Mouse (Mus musculus) neural tube, embryonic 15.5 days (tissue): ENCODE measurements around the gene Cd3e. TPM values are rescaled to one million over a fixed set of nuclear protein-coding genes. Genes with fewer than 3 reads are reported as not detected.

Experiments used
- ATAC-seq: fragments of 200-750 bp; cut with Nextera tagmentation; 2 replicates; pipeline ENCODE4 v1.8.0; 2017; ENCODE audit warnings: mild to moderate bottlenecking, moderate TSS enrichment, moderate library complexity; ENCODE audit not compliant: low FRiP score
- H3K27ac ChIP-seq: fragments of 300-500 bp; sonication (generic); replicated peaks from 2 replicates; pipeline ENCODE4 v1.5.1; 2015; ENCODE audit warnings: mild to moderate bottlenecking, inconsistent platforms
- H3K27me3 ChIP-seq: fragments of 300-500 bp; sonication (generic); replicated peaks from 2 replicates; pipeline ENCODE4 v1.6.1; 2015; ENCODE audit warnings: inconsistent platforms
- H3K36me3 ChIP-seq: fragments of 300-500 bp; sonication (generic); 2 replicates; pipeline ENCODE4 v1.6.1; 2015; ENCODE audit warnings: inconsistent platforms
- H3K4me1 ChIP-seq: fragments of 300-500 bp; sonication (generic); 2 replicates; pipeline ENCODE4 v1.6.1; 2015; ENCODE audit warnings: inconsistent platforms
- H3K4me2 ChIP-seq: fragments of 300-500 bp; sonication (generic); 2 replicates; pipeline ENCODE4 v1.6.1; 2015; ENCODE audit warnings: inconsistent platforms, mild to moderate bottlenecking, moderate library complexity
- H3K4me3 ChIP-seq: fragments of 300-500 bp; sonication (generic); replicated peaks from 2 replicates; pipeline ENCODE4 v1.5.1; 2015; ENCODE audit warnings: mild to moderate bottlenecking, inconsistent platforms
- H3K9ac ChIP-seq: fragments of 300-500 bp; sonication (generic); replicated peaks from 2 replicates; pipeline ENCODE4 v1.6.1; 2015; ENCODE audit warnings: mild to moderate bottlenecking, inconsistent platforms
- H3K9me3 ChIP-seq: fragments of 300-500 bp; sonication (generic); replicated peaks from 2 replicates; pipeline ENCODE4 v1.6.1; 2016; ENCODE audit warnings: inconsistent platforms
- WGBS: fragments of 180-500 bp; shearing (Covaris S2); methylation state at CpG from one replicate; pipeline ENCODE4 v1.1.7; 2015; ENCODE audit warnings: mixed read lengths; 5-methylcytosine and 5-hydroxymethylcytosine counted together
- polyA plus RNA-seq: library from polyadenylated mRNA; unstranded; fragments of >200 nt; fragmentation: Nextera tagmentation; extraction: Ambion mirVana; gene quantifications from 2 replicates; pipeline ENCODE4 v1.2.1, GENCODE M21; 2015

The Cd3e gene
- polyA plus RNA-seq, 1 experiment from 2014 or later, result 0.19 TPM

DNA sequence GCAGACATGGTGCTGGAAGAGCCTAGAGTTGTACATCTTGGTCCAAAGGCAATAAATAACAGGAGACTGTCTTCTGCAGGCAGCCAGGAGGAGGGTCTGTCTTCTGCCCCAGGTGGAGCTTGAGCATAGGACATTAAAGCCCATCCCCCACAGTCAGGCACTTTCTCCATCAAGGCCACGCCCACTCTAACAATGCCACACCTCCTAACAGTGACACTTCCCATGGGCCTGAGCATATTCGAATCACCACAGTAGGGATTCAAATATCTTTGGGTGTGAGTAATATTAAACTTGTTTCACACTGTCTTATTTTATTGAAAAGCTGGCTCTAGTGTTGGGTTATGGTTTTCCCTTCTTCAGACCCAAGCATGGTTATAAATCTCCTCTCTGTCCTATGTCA is 17.6 kb downstream of the Cd3e start:
- Histone ChIP-seq H3K27me3 (0 out of 2 replicates have a peak, but pooled peaks cover 3% of the 10 kb centered on the region), H3K36me3 (no peaks in the 10 kb centered on the region), H3K4me2 (no peak overlapping the region), H3K4me1 (no peaks in the 10 kb centered on the region), H3K9me3 (no peaks in the 10 kb centered on the region), H3K4me3 (no peak overlapping the region), H3K9ac (no peak overlapping the region), H3K27ac (no peak overlapping the region)
- no peak for ATAC-seq
- 95% methylated on average over 2 of the region's 2 CpGs for WGBS

DNA sequence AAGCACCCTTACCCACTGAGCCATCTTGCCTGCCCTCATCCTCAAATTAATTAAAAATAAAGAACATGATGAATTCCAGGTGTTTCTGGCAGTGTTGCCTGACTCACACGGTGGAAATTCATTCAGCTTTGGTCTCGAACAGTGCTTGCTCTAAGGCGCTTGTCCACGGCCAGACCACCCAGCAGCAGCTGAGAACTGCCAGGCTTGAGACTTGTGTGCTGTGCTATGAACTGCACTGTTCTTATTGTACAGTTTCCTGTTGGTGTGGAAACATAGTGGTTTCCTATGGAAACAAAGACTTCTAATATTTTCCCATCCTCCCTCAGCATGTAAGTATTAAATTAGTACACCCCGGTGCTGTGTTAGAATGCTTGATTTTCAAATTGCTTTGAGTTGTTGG is 22.5 kb downstream of the Cd3e start:
- ATAC-seq, result no peak
- 78% methylated on average over 5 of the region's 5 CpGs for WGBS
- no peaks in the 10 kb centered on the region for H3K4me1 ChIP-seq
- no peaks in the 10 kb centered on the region for H3K36me3 ChIP-seq
- no peak overlapping the region for H3K4me3 ChIP-seq
- H3K27ac ChIP-seq, result no peak overlapping the region
- 0 out of 2 replicates have a peak, but pooled peaks cover 7% of the 10 kb centered on the region for H3K27me3 ChIP-seq
- H3K9me3 ChIP-seq, result no peaks in the 10 kb centered on the region
- H3K9ac ChIP-seq, result no peak overlapping the region
- no peak overlapping the region for H3K4me2 ChIP-seq

DNA sequence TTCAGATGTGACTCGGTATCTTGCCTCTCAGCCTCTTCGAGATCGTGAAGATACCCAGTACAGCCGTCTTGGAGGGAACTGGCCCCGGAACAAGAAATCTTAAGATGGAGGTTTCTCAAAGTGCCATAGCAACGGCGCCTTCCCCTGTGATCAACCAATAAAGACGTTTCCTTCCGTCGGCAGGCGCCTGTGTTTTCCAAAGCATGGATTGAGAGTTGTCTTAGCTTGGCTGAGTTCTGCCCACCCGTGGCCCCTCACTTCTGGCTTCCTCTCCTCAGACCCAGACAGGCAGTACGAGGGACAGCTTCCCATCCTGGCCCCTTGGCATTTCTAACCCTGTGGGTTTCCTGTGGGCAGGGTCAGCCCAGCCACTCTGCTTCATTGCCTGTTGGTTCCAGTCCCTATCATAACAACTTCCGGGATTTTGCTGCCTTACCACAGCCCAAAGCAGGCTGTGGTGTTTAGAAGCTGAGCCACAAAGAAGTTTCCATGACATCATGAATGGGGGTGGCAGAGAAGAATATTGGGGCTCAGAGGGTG is 23.1 kb downstream of the Cd3e start:
- ATAC-seq, result no peak
- WGBS, result 57% methylated on average over 14 of the region's 14 CpGs
- no peaks in the 10 kb centered on the region for H3K4me1 ChIP-seq

DNA sequence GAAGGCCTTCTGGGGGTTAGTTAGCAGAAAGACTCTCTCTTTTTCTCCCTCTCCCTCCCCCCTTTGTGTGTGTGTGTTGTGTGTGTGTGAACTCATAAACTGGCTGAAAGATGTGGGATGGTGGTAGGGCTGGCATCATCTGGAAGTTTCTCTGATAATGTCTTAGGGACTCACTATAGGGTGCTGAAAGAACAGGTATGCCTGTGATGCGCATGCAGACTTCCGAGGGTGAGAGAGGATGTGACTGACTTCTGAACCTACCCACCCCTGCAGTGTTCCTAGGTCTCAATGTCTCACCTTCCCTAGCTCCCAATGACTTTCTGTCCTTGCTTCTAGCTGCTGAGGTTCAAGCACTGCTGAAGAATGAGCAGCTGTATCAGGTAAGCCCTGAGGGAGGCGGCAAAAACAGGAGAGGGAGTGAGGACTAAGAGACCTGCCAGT is 23.7 kb downstream of the Cd3e start:
- Histone ChIP-seq H3K4me3 (no peak overlapping the region), H3K27me3 (0 out of 2 replicates have a peak, but pooled peaks cover 7% of the 10 kb centered on the region), H3K36me3 (no peaks in the 10 kb centered on the region), H3K9me3 (no peaks in the 10 kb centered on the region), H3K27ac (no peak overlapping the region), H3K4me1 (no peaks in the 10 kb centered on the region), H3K9ac (no peak overlapping the region), H3K4me2 (no peak overlapping the region)
- no peak for ATAC-seq
- 79% methylated on average over 3 of the region's 3 CpGs for WGBS

More for the DNA sequence above, 23.1 kb downstream of the Cd3e start:
- no peaks in the 10 kb centered on the region for H3K9me3 ChIP-seq
- no peak overlapping the region for H3K27ac ChIP-seq
- H3K4me2 ChIP-seq, result no peak overlapping the region
- no peak overlapping the region for H3K9ac ChIP-seq
- 0 out of 2 replicates have a peak, but pooled peaks cover 7% of the 10 kb centered on the region for H3K27me3 ChIP-seq
- H3K36me3 ChIP-seq, result no peaks in the 10 kb centered on the region
- no peak overlapping the region for H3K4me3 ChIP-seq

DNA sequence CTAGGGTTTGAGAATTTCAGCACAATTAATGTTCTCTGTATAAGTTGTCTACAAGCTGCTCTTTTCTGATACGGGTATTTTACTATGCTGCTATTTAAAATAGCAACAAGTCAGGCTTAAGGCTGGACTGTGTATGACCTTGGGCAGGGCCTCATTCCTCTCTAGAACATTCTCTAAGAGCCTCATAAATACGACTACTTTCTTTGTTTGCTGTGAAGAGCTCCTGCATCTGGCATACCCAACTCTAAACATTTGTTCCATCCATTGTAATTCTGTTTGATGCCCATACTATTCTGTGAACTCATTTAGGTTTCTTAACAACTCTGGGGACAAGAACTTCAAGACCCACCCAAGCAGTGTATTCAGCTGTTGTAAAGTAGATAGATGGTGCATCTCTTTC is 26.4 kb downstream of the Cd3e start:
- H3K27ac ChIP-seq, result no peak overlapping the region
- WGBS, result 71% methylated on average over 2 of the region's 2 CpGs
- H3K4me3 ChIP-seq, result no peak overlapping the region
- H3K9me3 ChIP-seq, result no peaks in the 10 kb centered on the region
- no peak overlapping the region for H3K9ac ChIP-seq
- H3K4me1 ChIP-seq, result no peaks in the 10 kb centered on the region
- H3K36me3 ChIP-seq, result no peaks in the 10 kb centered on the region
- no peak overlapping the region for H3K4me2 ChIP-seq
- H3K27me3 ChIP-seq, result 0 out of 2 replicates have a peak, but pooled peaks cover 7% of the 10 kb centered on the region
- ATAC-seq, result no peak

DNA sequence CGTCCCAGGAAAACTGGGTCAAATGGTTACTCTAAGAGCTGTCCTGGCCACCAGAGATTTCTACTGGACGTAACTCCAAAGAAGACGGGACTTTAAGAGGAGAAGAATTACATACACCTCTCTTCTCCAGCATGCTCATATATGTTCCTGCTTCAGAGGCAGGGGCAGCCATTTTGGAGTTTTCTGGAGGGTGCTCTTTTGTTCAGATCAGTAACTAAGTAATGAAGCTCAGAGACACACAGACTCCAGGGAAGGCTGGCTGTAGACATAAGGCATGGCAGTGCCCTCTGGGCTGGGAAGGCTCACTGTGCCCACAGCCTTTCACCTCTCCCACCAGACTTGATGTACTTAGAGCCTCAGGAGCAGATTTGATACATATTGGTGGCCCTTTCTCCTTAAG is 26.9 kb downstream of the Cd3e start:
- no peak for ATAC-seq

DNA sequence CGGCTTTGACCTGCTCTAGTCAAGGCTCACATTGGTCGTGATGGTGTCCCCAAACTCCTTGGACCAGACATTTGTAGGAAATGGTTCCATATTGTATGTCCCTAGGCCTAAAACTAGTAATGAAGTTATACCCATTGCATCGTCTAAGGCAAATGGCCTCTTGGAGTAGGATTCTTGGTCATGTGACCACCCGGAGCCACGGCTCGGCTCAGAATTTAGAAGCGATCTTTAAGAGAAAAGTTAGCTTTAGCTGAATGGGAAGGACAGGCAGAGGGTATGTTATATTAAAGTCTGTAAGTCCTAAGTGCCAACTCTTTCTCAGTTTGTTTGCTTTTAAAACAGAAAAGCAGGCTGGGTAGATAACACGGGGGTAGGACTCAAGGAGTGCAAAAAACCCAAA is 27.3 kb downstream of the Cd3e start:
- Histone ChIP-seq H3K36me3 (no peaks in the 10 kb centered on the region), H3K4me1 (no peaks in the 10 kb centered on the region), H3K4me3 (no peak overlapping the region), H3K9me3 (no peaks in the 10 kb centered on the region), H3K9ac (no peak overlapping the region), H3K27me3 (0 out of 2 replicates have a peak, but pooled peaks cover 10% of the 10 kb centered on the region), H3K27ac (no peak overlapping the region), H3K4me2 (no peak overlapping the region)
- 90% methylated on average over 8 of the region's 8 CpGs for WGBS
- ATAC-seq, result no peak

More for the DNA sequence above, 26.9 kb downstream of the Cd3e start:
- 0 out of 2 replicates have a peak, but pooled peaks cover 7% of the 10 kb centered on the region for H3K27me3 ChIP-seq
- 92% methylated on average over 3 of the region's 3 CpGs for WGBS
- no peaks in the 10 kb centered on the region for H3K36me3 ChIP-seq
- no peak overlapping the region for H3K9ac ChIP-seq
- H3K4me2 ChIP-seq, result no peak overlapping the region
- H3K9me3 ChIP-seq, result no peaks in the 10 kb centered on the region
- no peak overlapping the region for H3K4me3 ChIP-seq
- H3K4me1 ChIP-seq, result no peaks in the 10 kb centered on the region
- no peak overlapping the region for H3K27ac ChIP-seq

DNA sequence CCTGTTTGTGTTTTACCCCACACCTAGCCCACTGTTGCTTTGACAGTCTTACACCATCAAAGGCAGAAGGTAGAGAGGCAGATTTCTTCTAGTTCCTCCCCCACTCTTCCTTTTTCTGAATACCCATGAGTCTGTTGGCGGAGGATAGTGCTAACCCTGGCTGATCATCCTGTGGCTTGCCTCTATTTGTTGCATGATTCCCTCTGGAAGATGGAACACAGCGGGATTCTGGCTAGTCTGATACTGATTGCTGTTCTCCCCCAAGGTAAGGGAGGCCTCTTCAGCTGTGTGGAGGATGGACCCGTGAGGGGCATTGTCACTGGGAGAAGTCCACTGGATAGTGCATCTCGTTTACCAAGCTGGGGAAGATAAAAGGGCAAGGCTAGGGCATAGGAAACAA is 27.8 kb downstream of the Cd3e start, which contains the start of gene Cd3d:
Gene Cd3d (plus strand): TSS at position 111 of the 400 bp plus-strand sequence.
- ATAC-seq, result no peak
- no peaks in the 10 kb centered on the region for H3K4me1 ChIP-seq
- H3K27me3 ChIP-seq, result 0 out of 2 replicates have a peak, but pooled peaks cover 10% of the 10 kb centered on the region
- H3K9me3 ChIP-seq, result no peaks in the 10 kb centered on the region
- H3K36me3 ChIP-seq, result no peaks in the 10 kb centered on the region
- no peak within 1 kb of the TSS for H3K4me3 ChIP-seq
- H3K9ac ChIP-seq, result no peak within 1 kb of the TSS
- no peak within 1 kb of the TSS for H3K4me2 ChIP-seq
- H3K27ac ChIP-seq, result no peak within 1 kb of the TSS
- WGBS, result 80% methylated on average over 4 of the region's 4 CpGs

DNA sequence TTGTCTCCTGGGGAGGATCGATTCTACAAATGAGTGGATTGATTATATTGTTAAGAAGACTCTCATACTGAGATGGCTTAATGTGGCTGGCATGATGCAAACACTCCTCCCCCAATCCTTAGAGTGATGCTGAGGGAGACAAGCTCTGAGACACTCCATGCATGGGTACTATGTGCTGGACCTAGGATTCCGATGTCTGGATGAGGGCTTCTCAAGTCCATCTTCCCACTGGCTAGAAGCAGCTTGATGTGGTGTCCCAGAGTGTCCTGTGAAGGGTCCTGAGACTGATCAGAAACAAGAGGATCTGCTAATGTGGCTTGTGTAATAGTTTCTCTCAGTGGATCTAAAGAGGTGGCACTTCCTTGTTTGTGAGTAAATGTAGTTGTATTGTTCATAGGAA is 28.3 kb downstream of the Cd3e start:
- Histone ChIP-seq H3K27me3 (0 out of 2 replicates have a peak, but pooled peaks cover 10% of the 10 kb centered on the region), H3K4me1 (no peaks in the 10 kb centered on the region)

DNA sequence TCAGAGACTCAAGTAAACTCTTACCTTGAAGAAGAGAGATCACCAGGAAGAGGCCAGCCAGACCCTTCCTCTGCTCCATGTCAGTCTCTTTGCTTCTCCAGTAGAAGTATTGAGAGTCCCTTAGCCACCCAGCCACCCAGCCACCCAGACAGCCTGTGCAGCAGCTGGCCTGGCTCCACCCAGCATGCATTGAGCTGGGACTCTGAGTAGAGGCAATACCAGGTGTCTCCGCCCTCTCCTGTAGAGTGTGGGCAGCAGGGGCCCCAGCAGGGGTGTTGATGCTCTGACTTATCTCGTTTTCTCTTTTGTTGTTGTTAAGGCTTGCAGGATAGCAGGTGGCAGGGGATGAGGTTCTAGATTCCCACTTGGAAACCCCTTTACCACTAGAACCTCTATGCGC is 29.2 kb downstream of the Cd3e start, which contains the start of gene Cd3g:
Gene Cd3g (minus strand): TSS at position 190 of the 400 bp plus-strand sequence.
- no peak within 1 kb of the TSS for H3K27ac ChIP-seq
- no peak within 1 kb of the TSS for H3K9ac ChIP-seq
- ATAC-seq, result no peak
- 0 out of 2 replicates have a peak, but pooled peaks cover 10% of the 10 kb centered on the region for H3K27me3 ChIP-seq
- WGBS, result 74% methylated on average over 3 of the region's 3 CpGs
- H3K36me3 ChIP-seq, result no peaks in the 10 kb centered on the region
- no peaks in the 10 kb centered on the region for H3K9me3 ChIP-seq
- H3K4me1 ChIP-seq, result no peaks in the 10 kb centered on the region
- H3K4me2 ChIP-seq, result no peak within 1 kb of the TSS
- H3K4me3 ChIP-seq, result no peak within 1 kb of the TSS

More for the DNA sequence above, 28.3 kb downstream of the Cd3e start:
- H3K4me2 ChIP-seq, result no peak overlapping the region
- no peak overlapping the region for H3K9ac ChIP-seq
- H3K9me3 ChIP-seq, result no peaks in the 10 kb centered on the region
- no peak for ATAC-seq
- WGBS, result 97% methylated on average over 2 of the region's 2 CpGs
- H3K4me3 ChIP-seq, result no peak overlapping the region
- H3K36me3 ChIP-seq, result no peaks in the 10 kb centered on the region
- no peak overlapping the region for H3K27ac ChIP-seq

DNA sequence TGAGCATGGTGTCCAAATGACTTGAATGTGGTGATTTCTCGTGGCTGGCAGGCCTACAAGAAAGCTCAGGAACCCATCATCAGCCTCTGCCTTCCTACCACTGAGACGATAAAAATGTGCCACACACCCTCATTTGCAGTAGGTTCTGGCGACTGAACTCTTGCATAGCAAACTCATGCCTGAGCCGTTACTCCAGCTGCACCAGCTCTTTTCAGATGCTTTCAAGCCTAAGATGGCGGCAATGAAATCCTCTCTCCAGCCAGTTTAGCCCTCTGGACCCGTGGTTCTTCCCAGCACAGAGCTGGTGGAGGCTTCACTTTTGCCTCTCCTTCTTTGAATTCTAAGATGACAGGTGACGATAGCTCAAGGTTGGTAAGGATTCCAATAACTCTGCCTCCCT is 29.6 kb downstream of the Cd3e start:
- H3K9ac ChIP-seq, result no peak overlapping the region
- no peaks in the 10 kb centered on the region for H3K9me3 ChIP-seq
- H3K4me1 ChIP-seq, result no peaks in the 10 kb centered on the region
- H3K4me3 ChIP-seq, result no peak overlapping the region
- WGBS, result 82% methylated on average over 7 of the region's 7 CpGs
- H3K27me3 ChIP-seq, result 0 out of 2 replicates have a peak, but pooled peaks cover 7% of the 10 kb centered on the region
- no peak for ATAC-seq
- H3K36me3 ChIP-seq, result no peaks in the 10 kb centered on the region
- no peak overlapping the region for H3K4me2 ChIP-seq
- H3K27ac ChIP-seq, result no peak overlapping the region

DNA sequence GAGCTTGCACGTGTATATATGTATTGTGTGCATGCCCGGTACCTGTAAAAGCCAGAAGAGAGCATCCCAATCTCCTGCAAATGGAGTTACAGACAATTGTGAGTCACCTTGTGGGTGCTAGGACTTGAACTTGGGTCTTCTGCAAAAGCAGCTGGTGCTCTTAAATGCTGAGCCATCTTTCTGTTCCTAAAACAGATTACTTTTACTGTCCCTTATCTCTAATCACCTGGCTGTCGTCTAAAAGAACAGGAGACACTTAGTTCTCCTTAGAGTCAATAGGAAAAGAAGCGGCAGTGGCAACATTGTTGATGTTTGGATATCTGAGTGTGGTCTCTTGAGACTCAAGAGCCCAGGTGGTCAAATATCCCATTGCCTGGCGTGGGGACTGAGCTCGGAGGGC is 31.6 kb downstream of the Cd3e start:
- H3K27me3 ChIP-seq, result peaks cover 17% of the 10 kb centered on the region
- H3K4me1 ChIP-seq, result no peaks in the 10 kb centered on the region
- no peaks in the 10 kb centered on the region for H3K9me3 ChIP-seq
- H3K27ac ChIP-seq, result no peak overlapping the region
- H3K4me3 ChIP-seq, result no peak overlapping the region
- no peak for ATAC-seq
- H3K36me3 ChIP-seq, result no peaks in the 10 kb centered on the region
- H3K4me2 ChIP-seq, result no peak overlapping the region
- no peak overlapping the region for H3K9ac ChIP-seq
- WGBS, result 84% methylated on average over 6 of the region's 6 CpGs
